ENCODE assay signal across 20 mouse cellular contexts in genomic region chr10:54070496-54070895, GRCm38 (mm10). TPM values are rescaled to one million over a fixed set of nuclear protein-coding genes. Genes with fewer than 3 reads are reported as not detected.
DNase-seq lines count a peak whose midpoint lies in the region; ATAC-seq and TF ChIP-seq lines count a peak whose summit lies in the region.
"Had no signal": no experiment of that assay in that cellular context is flagged by ENCODE, and none has a peak within 500 bp of the region (broad histone marks: within the 10 kb centered on the region; RNA-seq: fewer than 3 reads in every experiment).

No protein-coding gene starts in this region.

- H3K9me3 ChIP-seq in erythroblast, embryonic 14.5 days (ENCODE audit: control insufficient read depth, low read length): no peaks in the 10 kb centered on the region
- H3K9me3 ChIP-seq: embryonic facial prominence, embryonic 13.5 days; heart, embryonic 10.5 days; limb, embryonic 10.5 days had no signal

- peaks cover 87% of the 10 kb centered on the region for H3K36me3 ChIP-seq in erythroblast, embryonic 14.5 days (ENCODE audit: control insufficient read depth)
- H3K36me3 ChIP-seq in liver, adult 2 months (ENCODE audit: control insufficient read depth, insufficient read depth, low read length): peaks cover 7% of the 10 kb centered on the region
- peaks cover 23% of the 10 kb centered on the region for H3K36me3 ChIP-seq in spleen, adult 2 months (ENCODE audit: control insufficient read depth, insufficient read depth, low read length)
- H3K36me3 ChIP-seq: embryonic facial prominence, embryonic 13.5 days; heart, embryonic 10.5 days; limb, embryonic 10.5 days had no signal

- peaks cover 79% of the 10 kb centered on the region for H3K4me1 ChIP-seq in erythroblast, embryonic 14.5 days (ENCODE audit: control insufficient read depth)
- peaks cover 5% of the 10 kb centered on the region for H3K4me1 ChIP-seq in liver, adult 2 months (ENCODE audit: control insufficient read depth, insufficient read depth, low read length)
- H3K4me1 ChIP-seq in spleen, adult 2 months (ENCODE audit: control insufficient read depth, insufficient read depth, insufficient read length): peaks cover 11% of the 10 kb centered on the region

- DNase-seq in liver, adult 2 months (ENCODE audit: extremely low read depth, low read depth, low spot score): peak; percentile 61
- no peak for DNase-seq in liver
- no peak for DNase-seq in spleen, adult 2 months (ENCODE audit: low read depth in 1 of 2, low spot score in 2 of 2)
- no peak for DNase-seq in spleen, postnatal 4 days (ENCODE audit: low spot score in 2 of 2)
- DNase-seq in adrenal gland, postnatal 14 days: no peak
- DNase-seq in kidney, postnatal 10 days: no peak
- DNase-seq: adrenal gland, postnatal 10 days; cerebellum, adult 9-11 months; kidney, adult 8-10 months; kidney, postnatal 25 days; lung, adult 2 months; right cerebral cortex, postnatal 4 days; thymus, postnatal 14 days had no signal

- ATAC-seq in erythroblast, adult 5-6 weeks (replicated peaks; ENCODE audit: low FRiP score, poor library complexity, severe bottlenecking): no peak
- ATAC-seq: activated CD4-positive, CD25-positive, alpha-beta regulatory T cell, adult 4 months; forebrain, embryonic 16.5 days had no signal

- H3K27me3 ChIP-seq in erythroblast, embryonic 14.5 days (ENCODE audit: control insufficient read depth): peaks cover 7% of the 10 kb centered on the region; the same call in 1 of the 2 replicates
- no peaks in the 10 kb centered on the region for H3K27me3 ChIP-seq in liver, adult 2 months (ENCODE audit: control insufficient read depth, insufficient read depth, low read length)
- H3K27me3 ChIP-seq in spleen, adult 2 months (ENCODE audit: control insufficient read depth, insufficient read depth, low read length): no peaks in the 10 kb centered on the region

- peak overlapping the region; percentile 51 for H3K9ac ChIP-seq in liver, adult 2 months (ENCODE audit: low read depth, low read length)
- H3K9ac ChIP-seq: embryonic facial prominence, embryonic 13.5 days had no signal

- peak overlapping the region; percentile 87 for H3K27ac ChIP-seq in liver, adult 2 months (replicated peaks; ENCODE audit: insufficient read depth, low read depth, low read length)
- no peak overlapping the region for H3K27ac ChIP-seq in spleen, adult 2 months (ENCODE audit: insufficient read depth, low read length)
- H3K27ac ChIP-seq: embryonic facial prominence, embryonic 13.5 days; heart, embryonic 10.5 days; limb, embryonic 10.5 days had no signal

- WGBS in liver, adult 2 months: 54% methylated on average over 5 of the region's 5 CpGs
- WGBS in spleen, adult 2 months: 76% methylated on average over 5 of the region's 5 CpGs

- H3K79me2 ChIP-seq in liver, adult 2 months (ENCODE audit: control insufficient read depth, insufficient read depth, low read length): peaks cover 42% of the 10 kb centered on the region

- TF ChIP-seq CTCF in liver, adult 2 months (IDR thresholded peaks at IDR 0.05; ENCODE audit: low read depth, low read length): no peak
- no peak for TF ChIP-seq CTCF in spleen, adult 2 months (IDR thresholded peaks at IDR 0.05; ENCODE audit: extremely low read depth, insufficient read depth, insufficient read length, insufficient replicate concordance)

- H3K4me3 ChIP-seq in erythroblast, embryonic 14.5 days (replicated peaks): peak overlapping the region; percentile 25
- no peak overlapping the region for H3K4me3 ChIP-seq in liver, adult 2 months (ENCODE audit: insufficient read depth, low read depth, low read length)
- H3K4me3 ChIP-seq in spleen, adult 2 months (ENCODE audit: extremely low read depth, insufficient read depth, insufficient read length): 0 out of 2 replicates have a peak overlapping the region, but pooled peaks have one; percentile 8
- H3K4me3 ChIP-seq: embryonic facial prominence, embryonic 13.5 days; heart, embryonic 10.5 days; limb, embryonic 10.5 days had no signal

- TF ChIP-seq POLR2A in liver, adult 2 months (IDR thresholded peaks at IDR 0.05; ENCODE audit: extremely low read depth, insufficient read depth, low read length): no peak
- TF ChIP-seq POLR2A in spleen, adult 2 months (IDR thresholded peaks at IDR 0.05; ENCODE audit: low read depth, low read length): no peak

RNA-seq across cellular contexts. Expression of gene Man1a, which starts 5.9 kb away (rescaled TPM):
- 3.1 and 4.1 TPM in 2 replicates for polyA plus RNA-seq in erythroblast, embryonic 14.5 days (2012)
- total RNA-seq in erythroblast, adult 5-6 weeks (2015; ENCODE audit: low replicate concordance): 127 and 129 TPM in 2 replicates
- total RNA-seq in erythroblast, adult 5-6 weeks (2017; ENCODE audit: low replicate concordance): 163 and 164 TPM in 2 replicates
- total RNA-seq in liver, adult 2 months (2014; rRNA removed): 161 and 171 TPM in 2 replicates
- 45.4 and 53.7 TPM in 2 replicates for polyA plus RNA-seq in liver, adult 2 months (2012; rRNA removed)
- 35.7 and 54.1 TPM in 2 replicates for polyA plus RNA-seq in spleen, adult 2 months (2012; rRNA removed)
- 80.7 and 83.5 TPM in 2 replicates for total RNA-seq in adrenal gland, postnatal 14 days (2021)
